Mouse (Mus musculus): Measurements from ENCODE around the gene Hoxb8.

The Hoxb8 gene

DNA sequence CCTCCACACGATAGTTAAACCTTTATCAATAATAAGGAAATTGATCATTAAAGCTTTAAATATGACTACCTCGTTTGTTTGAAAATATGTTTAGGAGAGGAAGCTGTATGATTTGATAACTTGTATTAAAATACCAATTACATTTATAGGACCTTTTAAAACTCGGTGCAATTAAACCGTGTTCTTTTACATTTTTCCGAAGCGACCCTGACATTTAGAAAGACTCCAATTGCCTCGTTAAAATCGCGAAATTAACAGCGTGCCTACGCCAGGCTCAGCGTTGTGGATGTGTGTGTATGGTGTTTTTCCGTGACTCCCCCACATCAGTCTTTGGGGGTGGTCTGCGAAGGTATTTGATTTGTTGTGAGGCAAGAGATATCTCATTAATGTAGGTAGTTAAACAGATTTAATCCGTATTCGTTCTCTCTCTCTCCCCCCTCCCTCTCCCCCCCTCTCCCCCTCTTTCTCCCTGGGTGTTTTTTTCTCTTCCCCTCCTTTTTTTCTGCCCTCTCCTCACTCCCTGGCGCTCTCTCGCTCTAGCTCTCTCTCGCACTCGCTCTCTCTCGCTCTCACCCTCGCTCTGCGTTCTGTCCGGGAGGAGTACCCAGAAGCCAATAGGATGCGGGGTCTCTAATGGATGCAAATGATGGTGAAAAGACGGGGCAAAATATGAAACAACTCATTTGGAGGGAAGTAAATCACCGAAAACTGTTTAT is at the start of gene Hoxb8:
Gene Hoxb8 (plus strand): TSS at position 51 of the 716 bp plus-strand sequence.
- DNase-seq (ENCODE audit: low spot score): peak; percentile 79

DNA sequence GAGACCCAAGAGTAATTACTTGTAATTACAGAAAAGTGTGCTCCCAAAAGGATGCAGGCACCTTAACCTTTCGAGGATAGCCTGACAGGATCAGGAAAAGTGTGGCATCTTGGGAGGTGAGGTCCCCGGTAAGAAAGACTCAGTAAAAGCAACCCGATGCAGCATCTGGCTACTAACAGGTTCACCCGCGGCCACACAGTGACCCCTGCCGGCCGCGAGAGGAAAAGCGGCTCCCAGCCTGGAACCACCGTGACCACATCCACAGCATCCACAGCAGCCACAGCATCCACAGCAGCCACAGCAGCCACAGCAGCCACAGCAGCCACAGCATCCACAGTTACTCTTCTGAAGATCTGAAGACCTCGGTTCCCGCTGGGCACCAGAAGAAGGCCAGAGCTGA is 46.8 kb upstream of the Hoxb8 start:
- DNase-seq (ENCODE audit: low spot score): peak; percentile 67

DNA sequence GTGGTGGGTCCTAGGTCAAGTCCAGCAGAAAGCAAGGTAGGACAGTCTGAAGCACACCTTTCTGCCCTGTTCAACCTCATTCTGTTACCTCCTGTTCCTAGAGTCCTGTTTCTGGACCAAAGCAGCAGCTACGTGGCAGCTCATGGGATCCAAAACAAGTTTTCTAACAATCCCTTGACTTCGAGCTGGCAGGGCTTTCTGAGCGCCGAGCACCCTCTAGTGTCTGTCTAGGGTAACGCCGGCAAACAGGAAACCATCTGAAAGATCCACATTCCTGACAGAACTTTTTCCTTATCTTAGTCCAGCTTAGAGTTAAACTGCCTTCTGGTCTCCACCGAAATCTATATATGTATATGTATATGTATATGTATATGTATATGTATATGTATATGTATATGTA is 41.5 kb upstream of the Hoxb8 start:
- peak; percentile 82 for DNase-seq (ENCODE audit: low spot score)

DNA sequence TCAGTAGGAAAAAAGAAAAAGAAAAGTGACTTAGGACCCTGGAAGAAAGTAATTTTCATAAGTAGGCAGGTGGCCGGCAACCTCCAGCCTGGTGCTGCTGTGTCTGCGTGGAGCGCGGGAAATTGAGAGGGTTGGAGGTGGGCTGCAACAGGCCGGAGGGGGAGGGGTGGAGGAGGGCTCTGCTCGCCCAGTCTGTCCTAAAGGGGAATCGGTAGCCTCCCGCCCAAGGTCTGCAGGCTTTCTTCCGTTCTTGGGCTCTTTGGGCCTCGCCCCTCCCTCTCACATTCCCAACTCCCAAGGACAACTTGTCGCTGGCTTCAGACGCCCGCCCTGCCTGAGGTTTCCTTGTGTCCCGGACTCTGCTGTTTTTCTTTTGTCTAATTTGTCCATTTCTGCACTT is 30.8 kb upstream of the Hoxb8 start:
- DNase-seq (ENCODE audit: low spot score): peak; percentile 72

DNA sequence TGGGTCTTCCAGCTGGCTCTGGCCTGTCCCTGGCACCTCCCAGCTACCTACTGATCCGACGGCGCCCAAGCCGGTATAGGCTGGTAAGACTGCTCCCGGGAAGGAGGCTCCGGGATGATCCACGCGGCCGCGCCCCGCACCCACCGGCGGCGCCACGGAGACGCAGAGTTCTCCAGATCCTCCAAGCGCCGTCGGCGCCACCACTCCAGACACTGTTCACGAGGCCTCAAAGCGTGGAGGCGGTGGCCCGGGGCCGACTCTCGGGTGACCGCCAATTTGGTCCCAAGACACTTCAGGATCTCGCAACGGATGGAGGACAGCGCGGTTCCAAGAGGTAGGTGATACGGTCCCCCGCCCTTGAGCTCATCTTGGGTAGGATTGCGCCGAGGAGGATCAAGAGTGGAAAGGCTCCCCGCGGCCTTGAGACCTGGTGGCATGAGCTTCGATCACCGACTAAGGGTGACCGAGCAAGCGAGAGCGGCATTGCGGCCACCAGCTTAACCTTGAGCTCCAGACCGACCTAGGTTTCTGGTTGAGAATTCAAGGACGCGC is 30.1 kb upstream of the Hoxb8 start:
- DNase-seq (ENCODE audit: low spot score): peak; percentile 37

DNA sequence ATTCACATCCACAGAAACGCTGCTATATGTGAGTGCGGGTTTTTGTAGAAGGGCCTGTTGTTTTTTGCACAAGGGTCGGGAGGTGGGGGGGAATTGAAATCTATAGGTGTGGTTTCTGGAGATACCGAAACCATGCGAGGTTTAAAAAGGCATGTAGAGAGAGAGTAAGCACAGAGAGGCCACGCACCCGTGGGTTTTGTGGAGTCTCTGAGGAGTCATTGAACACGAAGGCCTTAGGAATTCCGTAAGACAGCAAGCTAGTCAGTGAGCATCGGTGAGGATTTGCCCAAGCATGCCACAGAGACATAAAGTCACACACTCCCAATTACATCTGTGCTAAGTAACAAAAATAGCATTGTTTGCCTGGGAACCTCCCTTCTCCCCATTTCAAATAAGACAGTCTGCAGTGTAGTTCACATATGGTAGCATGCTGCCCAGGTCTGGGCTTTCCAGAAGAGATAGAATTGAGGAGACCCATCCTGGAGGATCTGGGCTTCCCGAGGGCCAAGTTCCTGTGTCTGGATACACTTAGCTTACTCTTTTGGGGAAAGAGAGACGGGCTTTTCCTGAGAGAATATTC is 29.1 kb upstream of the Hoxb8 start:
- peak; percentile 52 for DNase-seq (ENCODE audit: low spot score)

DNA sequence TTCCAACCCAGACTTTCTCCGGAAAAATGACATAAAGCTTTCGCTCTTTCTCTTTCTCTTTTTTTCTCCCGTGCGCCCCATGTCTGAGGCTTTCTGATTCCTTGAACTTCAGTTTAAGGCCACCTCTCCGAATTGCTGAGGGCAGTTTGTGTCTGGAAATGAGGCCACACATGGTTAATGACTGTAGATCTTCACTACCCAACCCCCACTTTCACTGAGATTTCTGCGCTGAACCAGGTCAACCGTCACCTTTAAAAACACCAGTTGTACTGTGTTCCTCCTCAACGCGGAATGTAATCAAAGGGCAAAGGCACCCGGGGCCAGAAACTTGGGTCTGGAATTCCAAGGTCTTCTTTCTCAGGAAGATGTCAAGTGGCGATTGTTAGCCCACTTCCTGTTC is 27.5 kb upstream of the Hoxb8 start:
- no peak for DNase-seq (ENCODE audit: low spot score)

DNA sequence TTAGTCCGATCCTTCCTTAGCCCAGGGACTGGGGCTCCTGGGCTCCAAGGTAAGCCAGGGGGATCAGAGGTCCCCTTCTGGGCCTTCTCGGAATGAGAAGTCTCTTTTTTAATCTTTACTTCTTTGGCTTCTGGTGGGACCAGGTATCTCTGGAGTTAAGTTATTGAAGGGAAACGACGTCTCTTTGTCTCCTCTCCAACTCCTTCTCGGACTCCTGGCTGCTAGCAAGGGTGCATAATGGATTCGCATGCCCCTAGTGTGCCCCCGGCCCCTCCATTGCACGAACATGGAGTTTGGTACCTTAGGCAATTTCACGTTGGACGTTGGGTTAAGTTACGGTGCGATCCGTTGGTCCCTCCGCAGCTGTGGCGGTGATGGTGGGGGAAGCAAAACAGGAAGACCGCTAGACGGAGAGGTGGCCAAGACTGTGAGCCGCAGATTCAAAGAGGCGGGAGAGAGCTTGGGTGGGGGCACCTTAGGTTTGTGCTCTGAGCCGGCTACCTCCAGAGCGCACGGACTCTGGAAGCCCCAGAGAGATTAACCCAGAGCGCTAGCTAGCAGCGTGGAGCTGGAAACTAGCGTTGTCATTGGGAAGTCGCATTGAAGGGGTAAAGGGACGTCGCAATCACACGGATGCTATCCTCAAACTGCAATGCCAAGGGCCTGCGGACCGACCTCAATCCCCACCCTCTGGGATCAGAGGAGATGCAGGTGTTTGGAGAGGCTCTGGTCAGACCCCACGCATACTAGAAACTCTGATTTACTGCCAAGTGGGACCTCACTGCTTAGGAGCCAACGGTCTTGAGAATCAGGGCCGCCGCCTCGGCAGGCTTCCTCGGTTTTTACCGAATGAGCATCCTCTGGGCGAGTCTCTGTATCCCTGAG is 26.4 kb upstream of the Hoxb8 start:
- peak; percentile 50 for DNase-seq (ENCODE audit: low spot score)

DNA sequence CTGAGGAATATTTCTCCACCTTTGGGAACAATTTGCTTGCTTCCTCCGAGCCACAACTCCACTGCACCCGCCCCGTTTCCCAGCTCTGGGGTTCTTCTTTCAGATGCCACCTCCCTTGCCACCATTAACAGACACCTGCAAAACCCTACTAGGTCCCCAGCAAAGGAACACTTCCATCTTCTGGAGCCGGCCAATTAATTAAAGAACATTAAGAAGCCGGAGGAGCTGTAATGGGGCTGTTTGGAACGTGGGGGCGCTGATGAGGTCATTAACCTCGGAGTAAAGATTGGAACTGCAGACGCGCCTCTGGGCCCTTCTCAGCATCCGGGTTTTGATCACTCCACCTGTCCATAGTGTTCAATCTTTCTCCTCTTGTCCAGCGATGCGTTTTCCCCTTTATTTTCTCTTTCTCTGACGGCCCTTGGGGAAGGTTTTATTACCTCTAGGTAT is 25.7 kb upstream of the Hoxb8 start:
- no peak for DNase-seq (ENCODE audit: low spot score)

DNA sequence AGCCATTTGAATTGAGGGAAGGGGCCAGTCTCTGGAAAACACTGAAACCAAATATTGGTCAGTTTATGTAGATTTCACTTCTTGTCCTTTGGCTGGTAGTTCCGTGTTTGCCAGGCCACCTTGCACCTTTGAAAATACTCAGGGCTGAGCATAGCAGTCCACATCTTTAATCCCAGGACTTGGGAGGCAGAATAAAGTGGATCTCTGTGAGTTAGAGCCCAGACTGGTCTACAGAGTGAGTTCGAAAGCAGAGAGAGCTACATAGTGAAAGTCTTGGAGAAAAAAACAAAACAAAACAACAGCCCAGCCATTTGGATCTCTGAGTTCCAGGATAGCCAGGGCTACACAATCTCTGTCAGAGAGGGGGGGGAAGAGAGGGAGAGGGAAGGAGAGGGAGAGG is 24.6 kb upstream of the Hoxb8 start:
- peak; percentile 9 for DNase-seq (ENCODE audit: low spot score)

DNA sequence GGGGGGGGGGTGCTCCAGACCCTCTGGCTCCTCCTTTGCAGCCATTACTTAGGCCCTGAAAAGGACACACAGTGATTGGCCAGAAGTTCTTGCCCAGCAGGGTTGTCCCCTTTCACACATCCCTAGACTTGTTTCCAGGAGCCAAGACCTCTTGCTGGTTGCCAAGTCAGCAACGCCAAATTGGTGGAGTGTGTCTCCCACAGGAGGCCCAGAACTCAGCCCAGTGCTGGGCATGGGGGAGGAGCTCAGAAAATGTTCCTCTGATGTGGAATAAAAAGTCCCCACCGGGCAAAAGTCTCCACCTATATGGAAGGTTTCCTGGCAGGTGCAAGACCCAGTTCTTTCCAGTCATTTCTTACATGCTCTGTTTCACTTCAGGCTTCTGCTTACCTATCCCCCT is 22.7 kb upstream of the Hoxb8 start:
- DNase-seq (ENCODE audit: low spot score): peak; percentile 7

DNA sequence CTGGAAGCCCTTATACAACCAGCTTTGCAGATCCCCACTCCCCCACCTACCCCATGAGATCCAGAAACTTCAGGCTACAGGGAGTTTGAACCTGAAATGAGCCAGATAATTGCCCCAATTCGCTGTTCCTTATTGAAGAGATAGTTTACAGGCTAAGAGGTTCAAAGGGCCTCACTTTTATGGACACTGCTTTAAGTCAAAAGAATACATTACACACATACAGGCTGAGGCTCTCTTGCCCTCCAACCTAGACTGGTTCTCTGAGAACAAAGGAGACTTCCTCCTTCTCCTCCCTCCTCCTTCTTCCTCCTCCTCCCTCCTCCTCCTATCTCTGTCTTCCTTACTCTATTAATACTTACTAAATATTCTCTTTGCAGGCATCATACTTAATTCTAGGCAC is 22.2 kb upstream of the Hoxb8 start:
- peak; percentile 25 for DNase-seq (ENCODE audit: low spot score)

DNA sequence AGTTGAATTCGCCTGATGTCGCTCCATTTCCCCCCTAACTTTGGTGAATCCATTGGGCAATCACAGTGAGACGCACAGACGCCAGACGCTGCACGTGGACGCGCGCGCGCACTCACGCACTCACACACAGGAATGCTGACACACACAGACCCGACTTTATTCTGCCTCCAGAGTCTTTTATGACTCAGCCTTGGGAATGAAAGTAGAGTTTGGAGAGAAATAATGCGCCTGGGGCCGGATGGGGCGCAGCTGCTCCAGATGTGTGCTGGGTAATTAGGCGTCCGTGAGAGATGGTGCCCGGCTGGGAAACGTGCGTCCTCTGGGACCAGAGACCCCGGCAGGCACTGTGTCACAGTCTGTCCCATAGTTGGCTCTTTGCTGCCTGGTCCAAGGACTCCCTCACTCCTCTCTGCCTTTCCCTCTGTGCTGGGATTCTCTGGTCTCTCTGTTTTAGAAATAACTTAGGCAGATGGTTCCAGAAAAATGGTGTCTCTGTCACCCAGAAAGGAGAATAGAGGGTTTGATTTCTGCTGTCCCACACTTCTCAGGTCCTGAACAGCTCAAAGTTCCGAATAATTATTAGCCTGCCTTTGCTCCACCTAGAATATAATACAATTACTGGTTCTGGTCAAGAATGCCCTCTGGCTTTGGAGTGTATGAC is 21.3 kb upstream of the Hoxb8 start:
- DNase-seq (ENCODE audit: low spot score): peak; percentile 62

DNA sequence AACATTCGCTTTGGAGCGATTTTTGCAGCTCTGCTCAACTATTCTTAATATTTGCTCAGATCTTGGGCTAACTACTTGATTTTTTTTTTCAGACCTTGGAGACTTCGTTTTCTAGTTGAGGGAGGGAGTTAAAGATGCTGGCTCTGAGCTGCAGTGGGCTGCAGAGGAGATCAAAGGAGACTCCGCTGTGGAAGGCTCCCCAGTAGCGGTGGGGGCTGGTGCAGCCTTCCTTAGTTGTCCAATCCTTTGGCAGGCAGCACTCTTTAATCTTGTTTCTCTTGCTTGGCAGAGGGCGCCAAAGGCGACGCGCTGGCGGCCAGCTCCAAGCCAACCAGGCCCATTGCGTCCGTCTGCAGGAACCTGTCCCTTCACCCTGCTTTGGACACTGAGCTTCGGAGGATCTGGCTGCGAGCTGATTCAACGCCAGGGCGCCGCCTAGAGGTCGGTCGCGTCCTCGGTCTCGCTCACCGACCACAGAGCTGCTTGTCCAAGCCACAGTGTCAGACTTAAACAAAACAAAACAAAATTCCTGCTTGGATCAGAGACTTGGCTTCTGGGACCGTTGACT is 20.3 kb upstream of the Hoxb8 start:
- peak; percentile 92 for DNase-seq (ENCODE audit: low spot score)

DNA sequence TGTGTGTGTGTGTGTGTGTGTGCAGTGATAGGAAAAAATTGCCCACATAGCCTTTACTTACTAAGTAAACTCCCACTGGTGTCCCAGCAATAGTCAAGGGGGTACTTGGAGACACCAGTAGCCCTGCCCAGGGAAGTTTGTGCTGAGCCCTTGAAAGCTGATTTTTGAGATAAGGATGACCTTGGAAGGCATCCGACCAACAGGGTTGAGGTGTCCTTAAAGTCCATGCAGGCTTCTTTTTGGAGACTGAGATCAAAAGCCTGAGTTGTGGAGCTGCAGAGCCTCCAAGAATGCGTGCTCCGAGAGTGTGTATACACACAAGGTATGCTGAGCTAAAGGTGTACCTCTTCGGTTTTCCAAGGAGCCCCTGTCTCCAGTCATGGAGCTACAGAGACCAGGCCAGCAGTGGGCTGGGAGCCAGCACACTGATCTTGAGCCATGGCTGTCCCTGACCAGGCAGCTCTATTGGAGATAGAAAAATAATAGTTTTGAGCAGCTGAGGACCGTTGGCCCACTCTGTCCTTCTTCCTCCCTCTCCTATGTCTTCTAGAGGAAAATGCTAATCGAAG is 19.4 kb upstream of the Hoxb8 start:
- DNase-seq (ENCODE audit: low spot score): peak; percentile 25

DNA sequence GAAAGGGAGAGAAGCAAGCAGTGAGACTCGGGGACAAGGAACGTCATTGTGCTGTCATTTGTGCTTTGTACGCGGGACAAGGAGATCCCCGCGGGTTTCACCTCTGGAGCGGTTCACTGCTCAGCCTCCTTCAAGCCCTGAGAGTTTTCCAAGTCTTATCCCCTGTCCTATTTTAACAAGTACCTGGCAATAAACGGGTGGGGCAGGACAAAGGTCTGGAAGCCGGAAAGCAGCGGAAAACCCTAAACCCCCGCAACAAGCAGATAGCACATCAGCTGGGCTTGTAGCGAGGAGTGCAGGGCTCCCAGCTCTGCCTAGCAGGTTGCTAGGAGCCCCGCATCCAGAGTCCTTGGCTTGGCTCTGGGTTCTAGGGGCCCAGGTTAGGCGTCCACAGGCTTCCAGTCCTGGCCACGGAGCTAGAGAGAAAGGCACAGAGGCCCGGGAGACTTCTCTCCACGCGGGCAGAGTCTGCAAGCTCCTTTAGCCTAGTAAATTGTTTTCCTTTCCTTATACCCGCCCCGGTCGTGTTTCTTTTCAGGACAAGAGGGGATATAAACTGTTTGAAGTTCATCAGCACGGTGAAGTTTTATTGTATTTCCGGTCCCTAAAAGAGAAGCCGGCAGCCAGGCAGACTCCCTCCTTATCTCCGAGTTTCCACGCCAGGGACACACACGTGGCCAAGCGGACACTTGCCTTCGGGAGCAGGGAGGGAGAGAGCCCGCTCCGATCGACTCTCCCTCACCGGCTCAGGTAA is 17.9 kb upstream of the Hoxb8 start:
- peak; percentile 48 for DNase-seq (ENCODE audit: low spot score)

DNA sequence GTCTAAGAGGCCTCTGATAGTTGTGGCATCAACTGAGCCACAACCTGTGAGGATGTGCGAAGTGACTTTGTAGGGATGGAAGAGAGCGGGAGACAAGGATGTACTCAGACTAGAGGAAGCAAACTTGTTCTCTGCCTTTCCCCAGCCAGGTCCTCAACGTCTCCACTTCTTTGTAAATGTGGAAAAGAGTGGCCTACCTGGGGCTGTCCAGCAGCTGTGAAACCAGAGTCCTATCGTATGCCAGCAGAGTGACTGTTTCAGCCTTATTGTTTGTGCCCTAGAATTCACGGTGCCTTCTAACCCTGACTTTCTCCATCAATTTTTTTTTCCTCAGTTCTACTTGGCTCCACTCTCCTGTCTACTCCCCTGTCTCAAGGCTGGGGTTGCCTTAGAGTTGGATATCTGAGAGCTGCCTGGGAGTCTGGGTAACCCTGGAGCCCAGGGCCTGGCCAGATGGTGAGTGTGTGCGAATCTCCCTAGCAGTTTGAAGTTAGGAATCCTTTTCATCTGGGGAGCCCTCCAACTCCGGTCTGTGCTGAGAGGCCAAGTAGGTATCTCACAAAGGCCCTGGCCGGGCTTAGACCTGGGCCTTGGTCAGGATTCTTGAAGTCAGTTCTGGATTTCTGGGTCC is 17.2 kb upstream of the Hoxb8 start:
- peak; percentile 46 for DNase-seq (ENCODE audit: low spot score)

DNA sequence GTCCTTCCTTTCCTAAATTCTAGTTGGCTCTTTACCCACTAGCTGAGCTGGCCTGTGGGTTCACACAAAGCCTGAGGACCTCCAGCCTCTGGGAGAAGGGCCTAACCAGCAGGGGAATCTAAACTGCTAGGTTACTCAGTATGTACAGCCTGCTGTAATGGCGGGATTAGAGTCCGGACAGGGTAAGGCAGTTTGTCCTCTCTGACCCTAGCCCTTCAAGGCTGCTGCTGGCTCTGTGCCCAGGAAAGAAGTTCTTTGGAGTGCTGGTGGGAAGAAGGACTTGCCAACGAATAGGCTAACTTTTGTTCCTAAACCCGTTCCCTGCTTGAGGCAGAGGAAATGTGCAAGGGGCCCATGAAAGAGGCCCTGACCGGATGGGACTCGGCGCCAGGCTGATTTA is 15.8 kb upstream of the Hoxb8 start:
- DNase-seq (ENCODE audit: low spot score): peak; percentile 40

DNA sequence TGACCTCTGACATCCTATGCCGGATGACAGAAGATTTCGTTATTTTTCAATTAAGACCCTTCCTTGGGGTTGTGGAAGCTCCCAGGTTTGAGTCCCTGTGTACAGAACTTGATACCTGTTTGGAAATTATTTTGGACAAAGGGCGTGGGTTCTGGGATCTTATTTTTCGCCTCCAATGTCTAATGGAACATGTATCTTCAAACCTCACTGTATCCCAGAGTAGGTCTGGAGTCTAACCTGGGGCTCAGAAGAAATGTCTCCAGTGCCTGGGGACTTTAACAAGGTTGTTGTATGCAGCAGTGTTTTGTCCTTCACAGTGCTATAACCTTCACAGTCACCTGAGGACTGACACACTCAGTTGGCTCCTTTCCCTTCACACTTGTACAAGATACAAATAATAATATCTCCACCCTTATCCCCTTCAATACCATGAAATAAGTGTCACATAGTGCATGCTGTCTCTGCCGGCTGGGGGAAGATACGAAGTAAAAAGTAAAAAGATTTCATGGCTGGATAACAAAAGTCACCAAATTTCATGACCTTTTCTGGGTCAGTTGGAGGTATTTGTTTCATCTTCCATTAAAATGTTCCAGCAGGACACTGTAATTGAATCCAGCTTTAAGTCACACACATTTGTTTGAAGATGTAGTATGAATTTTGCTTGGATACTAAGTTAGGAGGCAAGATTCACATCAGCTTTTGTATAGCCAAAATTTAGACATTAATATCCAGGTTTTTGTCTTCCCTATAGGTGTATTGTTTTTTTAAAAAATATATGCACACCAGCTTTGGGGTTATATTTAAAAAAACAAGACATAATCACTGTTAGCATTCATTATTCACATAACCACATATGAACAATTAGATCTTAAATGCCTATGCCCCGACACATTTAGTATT is 14.4 kb upstream of the Hoxb8 start:
- DNase-seq (ENCODE audit: low spot score): no peak
